Mouse (Mus musculus): ENCODE data around the gene Kcnip2. TPM values are rescaled to one million over a fixed set of nuclear protein-coding genes. Genes with fewer than 3 reads are reported as not detected.
A peak's percentile ranks its signal among the peaks of the same experiment; 100 is the strongest.

The Kcnip2 gene
- polyA plus RNA-seq, 1 experiment from 2014 or later = 0.28 TPM

DNA sequence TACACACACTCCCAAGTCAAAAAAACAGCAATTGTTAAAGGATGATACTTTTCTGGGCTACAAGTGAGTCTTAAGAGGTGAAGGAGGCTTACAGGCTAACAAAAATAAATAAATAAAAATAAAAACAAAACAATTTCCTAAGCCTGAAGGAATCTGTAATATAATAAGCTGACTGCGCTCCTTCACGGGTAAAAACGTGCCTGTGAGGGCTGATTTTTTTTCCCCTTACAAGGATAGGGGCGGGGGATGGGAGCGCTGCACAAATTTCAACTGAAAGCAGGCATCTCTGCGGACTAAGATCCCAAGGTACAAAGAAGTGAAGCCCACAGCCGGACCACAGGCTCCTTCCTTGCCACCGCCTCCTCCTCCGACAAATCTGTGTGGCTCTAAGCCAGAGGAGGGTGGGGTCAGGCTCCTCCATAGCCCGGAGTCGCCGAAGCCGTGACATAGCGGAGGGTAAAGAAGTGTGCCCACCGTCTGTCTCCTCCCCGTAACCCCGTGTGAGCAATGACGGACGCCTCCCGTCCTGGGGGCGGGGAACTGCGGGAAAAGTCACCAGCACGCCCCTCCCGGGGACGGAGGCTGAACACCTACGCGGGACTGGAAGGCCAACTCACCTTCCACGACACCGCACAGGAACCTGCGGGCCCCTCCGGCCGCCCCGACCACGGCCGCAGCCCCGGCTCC lies 33.4 kb downstream of the Kcnip2 start:
- H3K4me1 ChIP-seq (ENCODE audit: control insufficient read depth, insufficient read depth, low read length) = peaks cover 4% of the 10 kb centered on the region; the same call in 1 of the 2 replicates
- H3K9ac ChIP-seq (ENCODE audit: low read length) = peak overlapping the region; percentile 93
- H3K4me2 ChIP-seq (ENCODE audit: low read depth, severe bottlenecking) = peak overlapping the region; percentile 62
- H3K4me3 ChIP-seq (ENCODE audit: low read depth, low read length) = peak overlapping the region; percentile 100
- H3K27me3 ChIP-seq (ENCODE audit: control insufficient read depth, insufficient read depth, low read length) = no peaks in the 10 kb centered on the region
- under 1% methylated on average over 36 of the region's 36 CpGs for WGBS
- H3K27ac ChIP-seq (replicated peaks; ENCODE audit: low read depth, low read length) = peak overlapping the region; percentile 94
- peak; percentile 54 for ATAC-seq (ENCODE audit: insufficient number of reproducible peaks, low FRiP score, low TSS enrichment, low read depth)
- DNase-seq (ENCODE audit: low spot score) = peak; percentile 80
- no peaks in the 10 kb centered on the region for H3K9me3 ChIP-seq (ENCODE audit: control insufficient read depth, low read length)
- peaks cover 9% of the 10 kb centered on the region; the same call in 1 of the 2 replicates for H3K36me3 ChIP-seq (ENCODE audit: control insufficient read depth, insufficient read depth, low read length)

DNA sequence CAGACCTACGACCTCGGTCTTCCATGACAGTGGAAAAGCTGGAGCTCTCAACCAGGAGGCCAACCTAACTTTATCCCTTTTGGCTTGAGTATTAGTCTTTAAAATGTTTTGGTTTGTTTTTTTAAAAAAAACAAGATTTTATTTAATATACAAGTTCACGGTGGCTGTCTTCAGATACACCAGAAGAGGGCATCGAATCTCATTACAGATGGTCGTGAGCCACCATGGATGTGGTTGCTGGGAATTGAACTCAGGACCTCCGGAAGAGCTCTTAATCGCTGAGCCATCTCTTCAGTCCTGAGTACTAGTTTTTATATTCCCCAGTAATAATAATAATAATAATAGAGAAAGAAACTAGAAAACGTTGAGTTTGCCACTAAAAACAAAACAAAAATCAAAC lies 34.2 kb downstream of the Kcnip2 start:
- no peak overlapping the region for H3K27ac ChIP-seq (replicated peaks; ENCODE audit: low read depth, low read length)
- 69% methylated on average over 8 of the region's 8 CpGs for WGBS
- peaks cover 9% of the 10 kb centered on the region; the same call in 1 of the 2 replicates for H3K36me3 ChIP-seq (ENCODE audit: control insufficient read depth, insufficient read depth, low read length)
- peaks cover 4% of the 10 kb centered on the region; the same call in 1 of the 2 replicates for H3K4me1 ChIP-seq (ENCODE audit: control insufficient read depth, insufficient read depth, low read length)
- no peak overlapping the region for H3K9ac ChIP-seq (ENCODE audit: low read length)
- ATAC-seq (ENCODE audit: insufficient number of reproducible peaks, low FRiP score, low TSS enrichment, low read depth) (no peak), DNase-seq (ENCODE audit: low spot score) (no peak)
- no peaks in the 10 kb centered on the region for H3K9me3 ChIP-seq (ENCODE audit: control insufficient read depth, low read length)
- H3K4me3 ChIP-seq (ENCODE audit: low read depth, low read length) = peak overlapping the region; percentile 100
- no peaks in the 10 kb centered on the region for H3K27me3 ChIP-seq (ENCODE audit: control insufficient read depth, insufficient read depth, low read length)
- H3K4me2 ChIP-seq (ENCODE audit: low read depth, severe bottlenecking) = peak overlapping the region; percentile 62

DNA sequence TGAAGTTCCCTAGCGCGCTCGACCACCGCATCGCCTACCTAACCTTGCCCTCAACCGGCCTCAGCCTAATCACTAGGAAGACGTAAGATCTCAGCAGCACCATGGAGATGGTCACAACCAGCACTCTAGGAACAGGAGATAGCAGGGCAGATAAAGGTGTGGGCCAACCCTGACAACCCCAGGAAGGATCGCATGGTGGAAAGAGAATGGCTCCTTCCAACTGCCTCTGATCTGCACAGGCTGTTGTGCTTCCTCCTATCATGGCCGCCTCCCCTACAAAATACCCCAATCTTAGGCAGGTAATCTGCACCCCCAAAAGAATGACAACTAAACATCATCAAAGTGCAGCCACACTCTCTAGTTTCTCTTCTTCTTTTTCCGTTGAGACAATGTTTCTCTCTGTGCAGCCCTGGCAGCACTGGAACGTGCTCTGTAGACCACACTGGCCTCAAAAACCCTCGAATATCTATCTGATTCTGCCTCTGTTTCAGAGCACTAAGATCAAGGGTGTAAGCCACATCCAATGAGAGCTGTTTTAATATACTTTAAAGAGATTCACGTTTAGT lies 35.4 kb downstream of the Kcnip2 start:
- no peak for DNase-seq (ENCODE audit: low spot score)
- Histone ChIP-seq H3K4me3 (ENCODE audit: low read depth, low read length) (no peak overlapping the region), H3K36me3 (ENCODE audit: control insufficient read depth, insufficient read depth, low read length) (peaks cover 14% of the 10 kb centered on the region; the same call in 1 of the 2 replicates), H3K27me3 (ENCODE audit: control insufficient read depth, insufficient read depth, low read length) (no peaks in the 10 kb centered on the region), H3K4me1 (ENCODE audit: control insufficient read depth, insufficient read depth, low read length) (peaks cover 4% of the 10 kb centered on the region; the same call in 1 of the 2 replicates), H3K9ac (ENCODE audit: low read length) (no peak overlapping the region), H3K4me2 (ENCODE audit: low read depth, severe bottlenecking) (no peak overlapping the region), H3K9me3 (ENCODE audit: control insufficient read depth, low read length) (no peaks in the 10 kb centered on the region), H3K27ac (replicated peaks; ENCODE audit: low read depth, low read length) (no peak overlapping the region)
- ATAC-seq (ENCODE audit: insufficient number of reproducible peaks, low FRiP score, low TSS enrichment, low read depth) = no peak
- WGBS = 92% methylated on average over 13 of the region's 13 CpGs

GRCm38 (mm10) chr19:45775486-45775885 lies 40.4 kb downstream of the Kcnip2 start:
- H3K4me3 ChIP-seq (ENCODE audit: low read depth, low read length) = no peak overlapping the region
- ATAC-seq (ENCODE audit: insufficient number of reproducible peaks, low FRiP score, low TSS enrichment, low read depth) = no peak
- no peaks in the 10 kb centered on the region for H3K27me3 ChIP-seq (ENCODE audit: control insufficient read depth, insufficient read depth, low read length)
- no peak overlapping the region for H3K9ac ChIP-seq (ENCODE audit: low read length)
- no peak overlapping the region for H3K27ac ChIP-seq (replicated peaks; ENCODE audit: low read depth, low read length)
- 86% methylated on average over 2 of the region's 2 CpGs for WGBS
- H3K36me3 ChIP-seq (ENCODE audit: control insufficient read depth, insufficient read depth, low read length) = peaks cover 24% of the 10 kb centered on the region
- no peak overlapping the region for H3K4me2 ChIP-seq (ENCODE audit: low read depth, severe bottlenecking)
- H3K9me3 ChIP-seq (ENCODE audit: control insufficient read depth, low read length) = no peaks in the 10 kb centered on the region
- H3K4me1 ChIP-seq (ENCODE audit: control insufficient read depth, insufficient read depth, low read length) = no peaks in the 10 kb centered on the region
- no peak for DNase-seq (ENCODE audit: low spot score)

DNA sequence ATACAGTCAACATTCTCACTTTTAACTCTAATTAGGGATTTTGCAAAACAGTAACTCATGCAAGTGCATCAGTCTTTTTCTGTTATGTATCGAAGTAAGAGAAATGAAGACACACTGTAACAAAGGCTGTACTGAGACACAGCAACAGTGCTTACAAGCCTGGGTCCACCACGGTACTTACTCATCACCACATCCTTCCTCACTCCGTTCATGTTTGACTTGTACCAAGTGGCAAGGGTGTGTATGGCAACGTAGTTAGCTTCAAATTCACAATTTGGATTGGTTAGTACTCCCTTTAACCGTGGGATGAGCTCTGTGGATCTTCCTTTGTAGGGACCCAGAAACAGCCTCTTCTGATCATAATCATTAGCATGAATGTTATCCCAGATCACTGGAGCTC lies 44.4 kb downstream of the Kcnip2 start:
- ATAC-seq (ENCODE audit: insufficient number of reproducible peaks, low FRiP score, low TSS enrichment, low read depth) (no peak), DNase-seq (ENCODE audit: low spot score) (no peak)
- no peak overlapping the region for H3K4me3 ChIP-seq (ENCODE audit: low read depth, low read length)
- WGBS = 94% methylated on average over 5 of the region's 5 CpGs
- no peaks in the 10 kb centered on the region for H3K9me3 ChIP-seq (ENCODE audit: control insufficient read depth, low read length)
- H3K27me3 ChIP-seq (ENCODE audit: control insufficient read depth, insufficient read depth, low read length) = no peaks in the 10 kb centered on the region
- no peaks in the 10 kb centered on the region for H3K4me1 ChIP-seq (ENCODE audit: control insufficient read depth, insufficient read depth, low read length)
- H3K36me3 ChIP-seq (ENCODE audit: control insufficient read depth, insufficient read depth, low read length) = peaks cover 38% of the 10 kb centered on the region
- H3K27ac ChIP-seq (replicated peaks; ENCODE audit: low read depth, low read length) = no peak overlapping the region
- H3K9ac ChIP-seq (ENCODE audit: low read length) = no peak overlapping the region
- no peak overlapping the region for H3K4me2 ChIP-seq (ENCODE audit: low read depth, severe bottlenecking)

GRCm38 (mm10) chr19:45760810-45761209 lies 55.1 kb downstream of the Kcnip2 start:
- Histone ChIP-seq H3K4me2 (ENCODE audit: low read depth, severe bottlenecking) (no peak overlapping the region), H3K27ac (replicated peaks; ENCODE audit: low read depth, low read length) (no peak overlapping the region), H3K27me3 (ENCODE audit: control insufficient read depth, insufficient read depth, low read length) (no peaks in the 10 kb centered on the region), H3K4me3 (ENCODE audit: low read depth, low read length) (no peak overlapping the region), H3K4me1 (ENCODE audit: control insufficient read depth, insufficient read depth, low read length) (no peaks in the 10 kb centered on the region), H3K9ac (ENCODE audit: low read length) (no peak overlapping the region), H3K36me3 (ENCODE audit: control insufficient read depth, insufficient read depth, low read length) (peaks cover 45% of the 10 kb centered on the region), H3K9me3 (ENCODE audit: control insufficient read depth, low read length) (no peaks in the 10 kb centered on the region; the same call in 1 of the 2 replicates)
- WGBS = 91% methylated on average over 3 of the region's 3 CpGs
- ATAC-seq (ENCODE audit: insufficient number of reproducible peaks, low FRiP score, low TSS enrichment, low read depth) (no peak), DNase-seq (ENCODE audit: low spot score) (no peak)

DNA sequence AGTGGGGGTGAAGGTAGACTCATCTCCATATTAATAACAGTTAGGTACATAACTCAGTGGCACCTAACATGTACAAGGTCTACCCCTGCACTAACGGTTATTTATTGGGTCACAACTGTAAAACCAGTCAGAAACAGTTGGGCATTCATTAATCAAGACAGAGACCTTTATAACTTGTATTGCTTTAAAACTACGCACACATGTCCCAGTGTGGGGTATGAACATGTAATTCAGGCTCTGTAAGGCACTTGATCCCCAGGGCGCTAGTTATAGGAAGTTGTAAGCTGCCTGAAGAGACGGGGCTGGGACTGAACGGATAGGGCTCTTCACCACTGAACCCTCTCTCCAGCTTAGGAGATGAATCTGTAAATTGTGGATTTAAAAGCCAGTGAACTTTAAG lies 57.2 kb downstream of the Kcnip2 start:
- Histone ChIP-seq H3K36me3 (ENCODE audit: control insufficient read depth, insufficient read depth, low read length) (peaks cover 49% of the 10 kb centered on the region), H3K27ac (replicated peaks; ENCODE audit: low read depth, low read length) (no peak overlapping the region), H3K4me3 (ENCODE audit: low read depth, low read length) (no peak overlapping the region), H3K9ac (ENCODE audit: low read length) (no peak overlapping the region), H3K9me3 (ENCODE audit: control insufficient read depth, low read length) (no peaks in the 10 kb centered on the region; the same call in 1 of the 2 replicates), H3K27me3 (ENCODE audit: control insufficient read depth, insufficient read depth, low read length) (no peaks in the 10 kb centered on the region), H3K4me2 (ENCODE audit: low read depth, severe bottlenecking) (no peak overlapping the region), H3K4me1 (ENCODE audit: control insufficient read depth, insufficient read depth, low read length) (no peaks in the 10 kb centered on the region)
- no peak for DNase-seq (ENCODE audit: low spot score)
- WGBS = 90% methylated on average over 5 of the region's 5 CpGs
- no peak for ATAC-seq (ENCODE audit: insufficient number of reproducible peaks, low FRiP score, low TSS enrichment, low read depth)

DNA sequence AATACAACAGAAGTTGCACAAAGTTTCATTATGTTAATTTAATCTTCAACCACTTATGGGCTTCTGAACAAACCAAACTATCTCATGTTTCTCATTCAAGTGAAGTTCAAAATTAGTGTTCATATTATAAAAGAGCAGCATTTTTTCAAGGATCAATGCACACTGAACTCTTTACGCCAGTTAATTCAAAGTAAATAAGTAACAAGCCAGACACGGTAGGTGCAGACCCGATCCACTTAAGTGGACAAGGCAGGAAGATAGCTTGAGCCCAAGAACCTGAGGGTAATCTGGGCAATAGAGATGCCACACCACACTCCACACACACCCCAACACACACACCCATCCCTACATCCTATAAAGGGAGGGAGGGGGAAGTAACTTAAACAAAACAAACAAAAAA lies 62.3 kb downstream of the Kcnip2 start:
- 97% methylated on average over 3 of the region's 3 CpGs for WGBS
- H3K36me3 ChIP-seq (ENCODE audit: control insufficient read depth, insufficient read depth, low read length) = peaks cover 35% of the 10 kb centered on the region
- no peaks in the 10 kb centered on the region for H3K27me3 ChIP-seq (ENCODE audit: control insufficient read depth, insufficient read depth, low read length)
- ATAC-seq (ENCODE audit: insufficient number of reproducible peaks, low FRiP score, low TSS enrichment, low read depth) (no peak), DNase-seq (ENCODE audit: low spot score) (no peak)
- H3K27ac ChIP-seq (replicated peaks; ENCODE audit: low read depth, low read length) = no peak overlapping the region
- no peaks in the 10 kb centered on the region for H3K9me3 ChIP-seq (ENCODE audit: control insufficient read depth, low read length)
- H3K4me1 ChIP-seq (ENCODE audit: control insufficient read depth, insufficient read depth, low read length) = peaks cover 3% of the 10 kb centered on the region; the same call in 1 of the 2 replicates
- H3K4me3 ChIP-seq (ENCODE audit: low read depth, low read length) = no peak overlapping the region
- no peak overlapping the region for H3K4me2 ChIP-seq (ENCODE audit: low read depth, severe bottlenecking)
- H3K9ac ChIP-seq (ENCODE audit: low read length) = no peak overlapping the region
